Mouse (Mus musculus): ENCODE measurements around the gene Zkscan1. TPM values are rescaled to one million over a fixed set of nuclear protein-coding genes. Genes with fewer than 3 reads are reported as not detected.

Gene Zkscan1
- polyA plus RNA-seq, 1 experiment: 15.1 TPM

- Histone ChIP-seq H3K27ac (ENCODE audit: insufficient read depth, low read length) (peak overlapping the region; percentile 82), H3K9ac (ENCODE audit: low read depth, poor library complexity, severe bottlenecking) (peak overlapping the region; percentile 66), H3K4me1 (ENCODE audit: control insufficient read depth, insufficient read depth, low read length) (no peaks in the 10 kb centered on the region), H3K4me3 (ENCODE audit: low read depth, low read length) (no peak overlapping the region), H3K9me3 (replicated peaks; ENCODE audit: control insufficient read depth, insufficient read depth, low read length, poor library complexity, severe bottlenecking) (peaks cover 4% of the 10 kb centered on the region; the same call in 1 of the 2 replicates), H3K27me3 (ENCODE audit: control insufficient read depth, insufficient read depth, low read length, poor library complexity, severe bottlenecking) (no peaks in the 10 kb centered on the region), H3K36me3 (ENCODE audit: control insufficient read depth, insufficient read depth, low read length, poor library complexity, severe bottlenecking) (peaks cover 9% of the 10 kb centered on the region)
- TF ChIP-seq POLR2A (IDR thresholded peaks at IDR 0.05; ENCODE audit: insufficient read depth, low read length) (no peak), EP300 (IDR thresholded peaks at IDR 0.05; ENCODE audit: insufficient read depth, low read depth, low read length) (no peak), CTCF (IDR thresholded peaks at IDR 0.05; ENCODE audit: low read depth, low read length) (no peak)
Observed at GRCm38 (mm10) chr5:138118041-138118440, 33.2 kb downstream of the Zkscan1 start.

- H3K9me3 ChIP-seq (replicated peaks; ENCODE audit: control insufficient read depth, insufficient read depth, low read length, poor library complexity, severe bottlenecking): no peaks in the 10 kb centered on the region
- H3K4me3 ChIP-seq (ENCODE audit: low read depth, low read length): no peak overlapping the region
- no peaks in the 10 kb centered on the region for H3K27me3 ChIP-seq (ENCODE audit: control insufficient read depth, insufficient read depth, low read length, poor library complexity, severe bottlenecking)
- no peaks in the 10 kb centered on the region for H3K4me1 ChIP-seq (ENCODE audit: control insufficient read depth, insufficient read depth, low read length)
- no peak overlapping the region for H3K9ac ChIP-seq (ENCODE audit: low read depth, poor library complexity, severe bottlenecking)
- H3K27ac ChIP-seq (ENCODE audit: insufficient read depth, low read length): no peak overlapping the region
- TF ChIP-seq EP300 (IDR thresholded peaks at IDR 0.05; ENCODE audit: insufficient read depth, low read depth, low read length): no peak
- no peak for TF ChIP-seq CTCF (IDR thresholded peaks at IDR 0.05; ENCODE audit: low read depth, low read length)
- no peak for TF ChIP-seq POLR2A (IDR thresholded peaks at IDR 0.05; ENCODE audit: insufficient read depth, low read length)
- H3K36me3 ChIP-seq (ENCODE audit: control insufficient read depth, insufficient read depth, low read length, poor library complexity, severe bottlenecking): peaks cover 39% of the 10 kb centered on the region
Observed at GRCm38 (mm10) chr5:138132425-138133064, 47.7 kb downstream of the Zkscan1 start.

GRCm38 (mm10) chr5:138137257-138137656 is 52.4 kb downstream of the Zkscan1 start:
- no peaks in the 10 kb centered on the region; the same call in 1 of the 2 replicates for H3K27me3 ChIP-seq (ENCODE audit: control insufficient read depth, insufficient read depth, low read length, poor library complexity, severe bottlenecking)
- H3K36me3 ChIP-seq (ENCODE audit: control insufficient read depth, insufficient read depth, low read length, poor library complexity, severe bottlenecking): peaks cover 14% of the 10 kb centered on the region
- no peaks in the 10 kb centered on the region for H3K9me3 ChIP-seq (replicated peaks; ENCODE audit: control insufficient read depth, insufficient read depth, low read length, poor library complexity, severe bottlenecking)
- TF ChIP-seq EP300 (IDR thresholded peaks at IDR 0.05; ENCODE audit: insufficient read depth, low read depth, low read length) (no peak), CTCF (IDR thresholded peaks at IDR 0.05; ENCODE audit: low read depth, low read length) (no peak), POLR2A (IDR thresholded peaks at IDR 0.05; ENCODE audit: insufficient read depth, low read length) (no peak)
- H3K9ac ChIP-seq (ENCODE audit: low read depth, poor library complexity, severe bottlenecking): no peak overlapping the region
- H3K27ac ChIP-seq (ENCODE audit: insufficient read depth, low read length): no peak overlapping the region
- H3K4me3 ChIP-seq (ENCODE audit: low read depth, low read length): no peak overlapping the region
- H3K4me1 ChIP-seq (ENCODE audit: control insufficient read depth, insufficient read depth, low read length): no peaks in the 10 kb centered on the region

- no peaks in the 10 kb centered on the region for H3K4me1 ChIP-seq (ENCODE audit: control insufficient read depth, insufficient read depth, low read length)
- H3K27ac ChIP-seq (ENCODE audit: insufficient read depth, low read length): no peak overlapping the region
- H3K36me3 ChIP-seq (ENCODE audit: control insufficient read depth, insufficient read depth, low read length, poor library complexity, severe bottlenecking): peaks cover 8% of the 10 kb centered on the region
- TF ChIP-seq CTCF (IDR thresholded peaks at IDR 0.05; ENCODE audit: low read depth, low read length): peak; percentile 28
- TF ChIP-seq POLR2A (IDR thresholded peaks at IDR 0.05; ENCODE audit: insufficient read depth, low read length): no peak
- no peak for TF ChIP-seq EP300 (IDR thresholded peaks at IDR 0.05; ENCODE audit: insufficient read depth, low read depth, low read length)
- no peak overlapping the region for H3K4me3 ChIP-seq (ENCODE audit: low read depth, low read length)
- no peaks in the 10 kb centered on the region; the same call in 1 of the 2 replicates for H3K27me3 ChIP-seq (ENCODE audit: control insufficient read depth, insufficient read depth, low read length, poor library complexity, severe bottlenecking)
- H3K9me3 ChIP-seq (replicated peaks; ENCODE audit: control insufficient read depth, insufficient read depth, low read length, poor library complexity, severe bottlenecking): no peaks in the 10 kb centered on the region
- no peak overlapping the region for H3K9ac ChIP-seq (ENCODE audit: low read depth, poor library complexity, severe bottlenecking)
Observed at GRCm38 (mm10) chr5:138137935-138138549, 53.2 kb downstream of the Zkscan1 start.

GRCm38 (mm10) chr5:138138585-138138984 is 53.7 kb downstream of the Zkscan1 start:
- Histone ChIP-seq H3K4me3 (ENCODE audit: low read depth, low read length) (no peak overlapping the region), H3K4me1 (ENCODE audit: control insufficient read depth, insufficient read depth, low read length) (no peaks in the 10 kb centered on the region), H3K36me3 (ENCODE audit: control insufficient read depth, insufficient read depth, low read length, poor library complexity, severe bottlenecking) (peaks cover 6% of the 10 kb centered on the region), H3K27ac (ENCODE audit: insufficient read depth, low read length) (no peak overlapping the region), H3K9me3 (replicated peaks; ENCODE audit: control insufficient read depth, insufficient read depth, low read length, poor library complexity, severe bottlenecking) (no peaks in the 10 kb centered on the region), H3K9ac (ENCODE audit: low read depth, poor library complexity, severe bottlenecking) (no peak overlapping the region), H3K27me3 (ENCODE audit: control insufficient read depth, insufficient read depth, low read length, poor library complexity, severe bottlenecking) (no peaks in the 10 kb centered on the region; the same call in 1 of the 2 replicates)
- no peak for TF ChIP-seq CTCF (IDR thresholded peaks at IDR 0.05; ENCODE audit: low read depth, low read length)

- Histone ChIP-seq H3K36me3 (ENCODE audit: control insufficient read depth, insufficient read depth, low read length, poor library complexity, severe bottlenecking) (no peaks in the 10 kb centered on the region; the same call in 1 of the 2 replicates), H3K27me3 (ENCODE audit: control insufficient read depth, insufficient read depth, low read length, poor library complexity, severe bottlenecking) (no peaks in the 10 kb centered on the region), H3K4me3 (ENCODE audit: low read depth, low read length) (no peak overlapping the region), H3K9ac (ENCODE audit: low read depth, poor library complexity, severe bottlenecking) (no peak overlapping the region), H3K27ac (ENCODE audit: insufficient read depth, low read length) (no peak overlapping the region), H3K9me3 (replicated peaks; ENCODE audit: control insufficient read depth, insufficient read depth, low read length, poor library complexity, severe bottlenecking) (no peaks in the 10 kb centered on the region), H3K4me1 (ENCODE audit: control insufficient read depth, insufficient read depth, low read length) (no peaks in the 10 kb centered on the region)
- TF ChIP-seq EP300 (IDR thresholded peaks at IDR 0.05; ENCODE audit: insufficient read depth, low read depth, low read length) (no peak), CTCF (IDR thresholded peaks at IDR 0.05; ENCODE audit: low read depth, low read length) (no peak), POLR2A (IDR thresholded peaks at IDR 0.05; ENCODE audit: insufficient read depth, low read length) (no peak)
Observed at GRCm38 (mm10) chr5:138154390-138154789, 69.5 kb downstream of the Zkscan1 start.
